ENCODE assay signal across 9 mouse cellular contexts in genomic region chr10:18835684-18836479, GRCm38 (mm10). TPM values are rescaled to one million over a fixed set of nuclear protein-coding genes. Genes with fewer than 3 reads are reported as not detected.
DNase-seq lines count a peak whose midpoint lies in the region; ATAC-seq and TF ChIP-seq lines count a peak whose summit lies in the region.
"Had no signal": no experiment of that assay in that cellular context is flagged by ENCODE, and none has a peak within 500 bp of the region (broad histone marks: within the 10 kb centered on the region; RNA-seq: fewer than 3 reads in every experiment).

No protein-coding gene starts in this region.

- no peaks in the 10 kb centered on the region for H3K27me3 ChIP-seq in kidney, postnatal 0 days (ENCODE audit: insufficient read depth, low read length)
- no peaks in the 10 kb centered on the region for H3K27me3 ChIP-seq in neural tube, embryonic 14.5 days (ENCODE audit: control insufficient read depth, insufficient read depth, low read length)
- H3K27me3 ChIP-seq: neural tube, embryonic 13.5 days had no signal

- WGBS in kidney, postnatal 0 days, result 52% methylated on average over 6 of the region's 6 CpGs
- WGBS in neural tube, embryonic 14.5 days, result 55% methylated on average over 6 of the region's 6 CpGs

- H3K27ac ChIP-seq in kidney, postnatal 0 days, result no peak overlapping the region
- no peak overlapping the region for H3K27ac ChIP-seq in neural tube, embryonic 14.5 days (ENCODE audit: low read depth, low read length)
- H3K27ac ChIP-seq: neural tube, embryonic 13.5 days had no signal

- peak; percentile 66 for TF ChIP-seq CTCF in kidney, postnatal 0 days (IDR thresholded peaks at IDR 0.05; ENCODE audit: low read depth)

- H3K4me2 ChIP-seq in kidney, postnatal 0 days (ENCODE audit: low read length), result no peak overlapping the region
- no peak overlapping the region for H3K4me2 ChIP-seq in neural tube, embryonic 14.5 days (ENCODE audit: low read depth, low read length)
- H3K4me2 ChIP-seq: neural tube, embryonic 13.5 days had no signal

- DNase-seq in heart, postnatal 14 days, result peak; percentile 26 to 55
- no peak for DNase-seq in heart, postnatal 25 days (ENCODE audit: low spot score)
- DNase-seq in testis, postnatal 10 days (ENCODE audit: low spot score), result peak; percentile 57
- DNase-seq in testis, postnatal 14 days (ENCODE audit: low spot score), result no peak
- DNase-seq in cerebellum, postnatal 14 days, result peak; percentile 61 to 66
- peak; percentile 65 for DNase-seq in kidney, postnatal 0 days (ENCODE audit: low spot score)
- DNase-seq in ovary, postnatal 10 days (ENCODE audit: low spot score), result no peak

- H3K4me1 ChIP-seq in kidney, postnatal 0 days (replicated peaks; ENCODE audit: insufficient read depth, low read length), result no peaks in the 10 kb centered on the region
- H3K4me1 ChIP-seq in neural tube, embryonic 14.5 days (ENCODE audit: control insufficient read depth, insufficient read depth, low read length), result no peaks in the 10 kb centered on the region
- H3K4me1 ChIP-seq: neural tube, embryonic 13.5 days had no signal

- H3K9ac ChIP-seq in kidney, postnatal 0 days (ENCODE audit: low read depth, low read length), result no peak overlapping the region
- H3K9ac ChIP-seq in neural tube, embryonic 14.5 days (replicated peaks; ENCODE audit: low read depth, low read length), result no peak overlapping the region
- H3K9ac ChIP-seq: neural tube, embryonic 13.5 days had no signal

- H3K9me3 ChIP-seq in kidney, postnatal 0 days (replicated peaks; ENCODE audit: low read length), result no peaks in the 10 kb centered on the region
- H3K9me3 ChIP-seq in neural tube, embryonic 14.5 days (ENCODE audit: control insufficient read depth, low read length), result no peaks in the 10 kb centered on the region
- H3K9me3 ChIP-seq: neural tube, embryonic 13.5 days had no signal

- no peaks in the 10 kb centered on the region for H3K36me3 ChIP-seq in kidney, postnatal 0 days (ENCODE audit: insufficient read depth, low read length)
- no peaks in the 10 kb centered on the region for H3K36me3 ChIP-seq in neural tube, embryonic 14.5 days (ENCODE audit: control insufficient read depth, insufficient read depth, low read length)
- H3K36me3 ChIP-seq: neural tube, embryonic 13.5 days had no signal

- H3K4me3 ChIP-seq in kidney, postnatal 0 days (replicated peaks; ENCODE audit: low read depth, low read length), result no peak overlapping the region
- no peak overlapping the region for H3K4me3 ChIP-seq in neural tube, embryonic 14.5 days (ENCODE audit: low read depth, low read length)
- H3K4me3 ChIP-seq: neural tube, embryonic 13.5 days had no signal

- ATAC-seq in kidney, postnatal 0 days (replicated peaks; ENCODE audit: low FRiP score, low read depth), result no peak
- ATAC-seq in neural tube, embryonic 14.5 days (ENCODE audit: low read depth), result peak; percentile 58

- intact Hi-C loops in heart, postnatal 14 days (cut with DNase I), result loop anchor here (2.0 to 5.0 kb wide), 2 partner anchors 69 to 74 kb away; no protein-coding TSS in a partner anchor
- intact Hi-C loops in heart, postnatal 25 days (cut with DNase I), result loop anchor here (5.0 kb wide), 1 partner anchor 444 kb away; no protein-coding TSS in a partner anchor

RNA-seq across cellular contexts. Expression of gene Perp, which starts 8.9 kb away (rescaled TPM):
- 100 to 1,000 TPM; 147 TPM for total RNA-seq in heart, postnatal 14 days (2021)
- total RNA-seq in heart, postnatal 25 days (2021), result 100 to 1,000 TPM; 121 to 130 TPM
- polyA plus RNA-seq in kidney, postnatal 0 days (2015; fragmentation: Nextera tagmentation; extraction: Ambion mirVana), result 39.3 and 41.6 TPM in 2 replicates
- polyA plus RNA-seq in neural tube, embryonic 14.5 days (2014; fragmentation: Nextera tagmentation; extraction: Ambion mirVana), result 6.8 and 8.7 TPM in 2 replicates

RNA-seq across cellular contexts. Expression of gene Gm4922, which starts 49.3 kb away (rescaled TPM):
- not detected for total RNA-seq in heart, postnatal 14 days (2021)
- not detected for total RNA-seq in heart, postnatal 25 days (2021)
- polyA plus RNA-seq in kidney, postnatal 0 days (2015; fragmentation: Nextera tagmentation; extraction: Ambion mirVana), result not detected in 2 replicates
- 0.22 and 0.44 TPM in 2 replicates for polyA plus RNA-seq in neural tube, embryonic 14.5 days (2014; fragmentation: Nextera tagmentation; extraction: Ambion mirVana)

Comparison
In these comparisons a context has a peak if more than half of its experiments do, and no peak if none do; other contexts are left out.
1. DNase-seq: peak in heart, postnatal 14 days (2 of 2), testis, postnatal 10 days (single experiment), cerebellum, postnatal 14 days (2 of 2) and kidney, postnatal 0 days (single experiment); none in heart, postnatal 25 days (single experiment), testis, postnatal 14 days (single experiment) and ovary, postnatal 10 days (single experiment).